Mouse (Mus musculus) left cerebral cortex, postnatal 10 days (tissue): ENCODE measurements around the gene 1110059G10Rik. TPM values are rescaled to one million over a fixed set of nuclear protein-coding genes. Genes with fewer than 3 reads are reported as not detected.

ENCODE experiments used
- DNase-seq, 2 experiments: peaks; one replicate each; pipeline ENCODE4 v3.0.0; 2021 to 2022; ENCODE audit warnings: low spot score in 2 of 2, mixed read lengths in 1 of 2; ENCODE audit errors: extremely low spot score in 1 of 2
- intact Hi-C: fragments of 180-260 bp; cut with DNase I; formaldehyde crosslinking; loops from one replicate; pipeline ENCODE4 v1.15.1; 2025
- total RNA-seq, 2 experiments: library from RNA; stranded (reverse); gene quantifications; 2 replicates each; pipeline ENCODE4 v1.2.3; 2021

1110059G10Rik gene
- total RNA-seq, result 10 to 100 TPM; 19.4 to 21.1 TPM

DNA sequence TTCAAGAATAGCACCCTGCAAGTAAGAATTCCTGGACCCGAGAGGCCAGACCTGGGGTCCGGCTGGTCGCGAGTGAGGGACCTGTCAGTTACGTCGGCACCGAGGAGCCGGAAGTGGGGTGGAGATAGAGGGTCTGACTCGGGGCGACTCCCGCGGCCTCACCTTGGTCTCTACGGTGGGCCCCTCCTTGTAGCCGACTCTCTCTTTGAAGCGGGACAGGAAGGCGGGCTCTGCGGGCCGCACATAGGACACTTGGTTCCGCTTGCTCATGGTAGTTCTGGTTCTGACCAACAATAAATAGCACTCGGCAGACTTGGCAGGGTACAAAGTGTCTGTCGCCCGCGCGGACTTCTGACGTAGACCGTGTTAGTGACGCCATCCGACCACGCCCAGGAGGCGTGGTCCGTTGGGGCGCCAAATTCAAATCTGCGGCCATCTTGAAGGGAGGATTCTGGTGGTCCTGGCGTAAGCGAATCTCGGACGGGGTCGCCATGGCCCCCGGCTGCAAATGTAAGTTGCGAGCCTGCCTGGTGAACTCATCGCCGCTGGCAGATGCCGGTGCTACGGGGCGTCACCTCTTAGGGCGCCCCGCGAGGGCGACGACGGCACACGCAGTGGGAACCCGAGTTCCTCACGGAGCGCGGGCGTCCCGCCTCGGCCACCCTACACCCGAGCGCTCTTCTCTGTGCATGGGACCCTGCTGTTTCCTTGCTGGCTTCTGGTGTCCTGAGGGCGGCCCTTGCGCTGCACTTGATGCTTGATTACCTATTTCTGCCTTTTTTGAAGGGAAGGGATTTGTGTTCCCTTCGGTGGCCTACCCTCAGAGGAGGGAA lies at the start of gene 1110059G10Rik, which contains the start of gene Kif15:
TSS of gene 1110059G10Rik (minus strand) at position 358 of the 833 bp plus-strand sequence.
TSS of gene Kif15 (plus strand) at position 404 of the 833 bp plus-strand sequence.
- DNase-seq, result peak; percentile 93
- intact Hi-C loops, result no loop called here

DNA sequence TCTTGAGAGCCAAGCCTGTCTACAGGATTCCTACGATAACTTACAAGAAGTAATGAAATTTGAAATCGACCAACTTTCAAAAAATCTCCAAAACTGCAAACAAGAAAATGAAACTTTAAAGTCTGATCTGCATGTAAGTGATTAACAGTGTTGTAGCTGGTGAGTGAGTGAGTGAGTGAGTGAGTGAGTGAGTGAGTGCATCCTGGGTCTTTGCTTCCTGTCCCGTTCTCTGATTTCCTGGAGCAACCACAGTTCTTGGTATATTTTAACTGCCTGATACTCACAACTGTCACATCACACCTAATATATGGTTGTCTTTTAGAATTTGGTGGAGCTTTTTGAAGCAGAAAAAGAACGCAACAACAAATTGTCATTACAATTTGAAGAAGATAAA lies 48.4 kb upstream of the 1110059G10Rik start:
- DNase-seq, result no peak
- intact Hi-C loops, result no loop called here

DNA sequence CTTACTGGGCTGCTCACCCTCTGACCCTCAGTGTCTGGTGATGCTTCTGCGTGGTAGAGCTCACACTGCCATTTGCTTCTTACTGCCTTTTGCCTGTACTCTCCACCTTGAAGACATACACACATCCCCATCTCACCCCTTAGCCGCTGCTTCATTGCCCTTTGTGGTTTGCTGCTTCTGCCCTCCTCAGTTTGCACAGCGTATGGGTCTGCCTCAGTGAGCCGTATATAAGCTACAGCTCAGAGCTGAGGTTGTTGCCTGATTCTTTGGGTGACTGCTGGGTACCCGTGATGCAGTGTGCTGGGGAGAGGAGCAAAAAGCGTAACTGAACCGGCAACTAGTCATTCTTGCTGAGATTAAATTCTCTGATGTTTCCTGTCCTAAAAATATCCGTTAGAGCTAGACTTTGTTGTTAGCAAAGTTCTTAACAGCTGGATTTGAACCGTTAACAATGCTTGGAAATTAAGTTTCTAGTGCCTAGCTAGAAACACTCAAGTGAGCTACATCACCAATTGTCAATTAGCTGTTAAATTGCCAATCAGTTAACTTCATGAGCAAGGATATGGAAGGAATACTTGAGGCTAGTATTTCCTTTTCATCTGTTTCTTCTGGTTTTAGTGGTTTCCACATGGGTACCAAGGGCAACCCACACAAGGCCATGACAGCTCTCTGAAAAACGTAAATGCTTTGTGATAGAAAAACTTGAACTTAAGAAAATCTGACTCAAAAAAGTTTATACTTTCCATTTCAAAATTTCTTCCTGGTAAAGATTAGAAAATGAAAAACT lies 47.8 kb upstream of the 1110059G10Rik start:
- intact Hi-C loops, result no loop called here
- no peak for DNase-seq

DNA sequence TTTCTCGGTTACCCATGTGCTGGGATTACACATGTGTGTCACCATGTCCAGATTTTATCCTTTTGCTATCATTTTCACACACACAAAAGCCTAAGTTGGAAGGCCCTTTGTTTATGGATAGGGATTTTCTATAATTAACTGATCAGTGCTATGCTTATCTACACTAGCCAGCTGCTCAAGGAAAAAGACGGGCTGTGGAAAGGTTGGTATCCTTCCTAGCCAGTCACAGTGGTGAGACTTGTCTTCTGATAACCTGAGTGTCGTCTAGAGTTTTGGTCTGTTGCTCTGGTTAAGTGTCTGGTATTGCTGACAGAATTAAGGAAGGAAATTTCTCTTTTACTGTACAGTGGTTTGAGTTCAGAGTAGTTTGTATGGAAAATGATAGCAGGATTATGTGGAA lies 21.9 kb downstream of the 1110059G10Rik start:
- no peak for DNase-seq
- intact Hi-C loops, result no loop called here

DNA sequence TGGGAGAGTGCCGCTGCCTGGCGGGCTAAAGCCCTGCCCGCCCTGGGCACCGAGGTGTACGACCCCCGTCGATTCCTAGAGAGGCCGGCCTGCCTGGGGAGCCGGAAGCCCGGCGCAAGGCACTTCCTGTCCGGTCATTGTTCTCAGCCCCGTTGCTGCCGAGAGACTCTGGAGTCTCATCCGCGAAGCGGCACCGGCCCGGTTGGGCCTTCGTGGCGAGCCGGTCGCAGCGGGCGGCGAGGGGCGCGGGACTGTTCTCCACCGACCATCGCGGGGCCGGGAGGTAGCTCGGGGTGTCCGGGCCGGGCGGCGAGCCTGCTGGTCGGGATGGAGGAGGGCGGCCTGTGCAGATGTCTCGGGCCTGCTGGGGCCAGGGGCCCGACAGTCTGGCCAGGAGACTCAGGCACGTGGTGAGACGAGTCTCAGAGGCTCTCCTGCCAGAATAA lies 27.8 kb downstream of the 1110059G10Rik start, which contains the start of gene Zfp105:
TSS of gene Zfp105 (plus strand) at position 137 of the 446 bp plus-strand sequence.
- peak; percentile 67 to 87 for DNase-seq
- intact Hi-C loops, result no loop called here

DNA sequence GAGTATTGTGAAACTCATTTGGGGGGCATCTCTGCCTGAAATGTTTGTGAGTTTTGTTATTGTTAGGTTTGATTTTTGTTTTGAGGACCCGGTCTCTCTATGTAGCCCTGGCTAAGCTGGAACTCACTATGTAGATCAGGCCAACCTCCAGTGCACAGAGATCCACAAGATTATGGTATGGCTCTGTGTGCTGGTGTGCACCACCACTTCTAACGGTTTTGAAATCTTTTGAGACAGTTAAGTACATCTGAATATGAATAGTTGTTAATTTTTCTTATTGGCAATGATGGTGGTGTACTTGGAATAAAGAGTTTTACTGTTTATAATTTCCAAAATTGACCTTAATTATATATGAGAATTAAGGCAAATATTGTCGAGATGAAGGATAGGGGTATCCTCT lies 28.4 kb downstream of the 1110059G10Rik start:
- no peak for DNase-seq
- intact Hi-C loops, result no loop called here

DNA sequence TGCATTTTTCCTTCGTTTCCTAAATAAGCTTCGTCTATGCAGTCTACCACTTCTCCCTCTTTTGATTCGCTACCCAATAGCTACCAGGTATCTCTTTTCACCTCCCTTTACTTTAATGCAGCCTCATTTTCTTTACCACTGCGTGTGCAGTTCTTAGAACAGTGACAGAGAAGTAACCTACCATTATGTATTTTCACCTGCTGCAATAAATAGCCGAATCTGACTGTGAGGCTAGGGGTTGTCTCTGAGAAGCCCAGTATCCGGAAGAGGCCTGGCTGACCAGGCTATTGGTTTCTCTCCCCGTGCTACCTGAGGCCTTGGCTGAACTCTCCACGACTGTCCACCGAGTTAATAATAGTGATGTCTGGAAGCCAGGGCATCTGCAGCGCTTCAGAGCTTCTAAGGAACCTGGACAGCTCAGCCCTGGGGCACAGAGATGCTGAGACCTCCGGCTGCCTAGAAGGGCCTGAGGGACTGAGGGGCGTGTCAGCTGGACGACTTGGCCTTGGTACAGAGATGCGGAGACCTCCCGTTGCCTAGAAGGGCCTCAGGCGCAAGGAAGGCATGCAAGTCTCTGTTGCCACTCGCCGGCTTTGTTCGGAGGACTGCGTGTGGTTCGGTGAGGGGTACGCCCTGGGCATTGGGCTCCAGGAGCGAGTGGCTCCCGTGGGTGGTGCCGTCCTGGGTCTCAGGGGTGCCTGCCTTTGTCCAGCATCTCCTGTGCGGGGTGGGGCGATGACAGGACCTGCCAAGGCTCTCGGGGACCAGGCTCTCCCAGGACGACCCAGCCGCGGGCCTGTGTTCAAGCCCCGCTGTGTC lies 47.9 kb downstream of the 1110059G10Rik start:
- DNase-seq, result peak; percentile 46 to 85
- intact Hi-C loops, result no loop called here

DNA sequence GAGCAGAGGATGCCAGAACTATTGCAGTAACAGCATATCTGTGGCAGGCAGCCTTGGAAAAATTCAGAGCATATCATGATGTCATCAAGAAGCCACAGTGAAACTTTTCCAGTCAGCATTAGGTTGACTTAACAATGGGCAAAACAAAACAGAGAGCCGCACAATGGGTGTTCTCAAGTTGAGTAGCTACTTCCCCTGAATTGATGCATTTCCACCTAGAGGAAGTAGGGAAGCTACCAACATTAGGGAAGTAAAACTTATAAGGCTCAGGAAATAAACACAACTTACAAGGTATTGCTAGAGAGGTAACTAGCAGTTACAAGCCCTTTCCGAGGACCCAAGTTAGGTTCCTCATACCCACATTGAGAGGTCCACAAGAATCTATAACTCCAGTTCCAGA lies 49.8 kb downstream of the 1110059G10Rik start:
- intact Hi-C loops, result no loop called here
- no peak for DNase-seq

Other genes starting within 250 kb of the 1110059G10Rik start
- gene Topaz1, start 203.7 kb downstream of the 1110059G10Rik start, total RNA-seq, result not detected
- gene Tcaim, start 145.5 kb downstream of the 1110059G10Rik start, total RNA-seq, result 10 to 100 TPM; 12.5 to 14.6 TPM
- not detected for gene Gm35549, start 107.0 kb downstream of the 1110059G10Rik start, total RNA-seq
- gene Zfp445, start 85.0 kb downstream of the 1110059G10Rik start, total RNA-seq, result 100 to 1,000 TPM; 166 to 172 TPM
- 1 to 10 TPM; 4.5 to 5.0 TPM for gene Zkscan7, start 65.3 kb downstream of the 1110059G10Rik start, total RNA-seq
- 1 to 10 TPM; 6.9 to 8.0 TPM for gene Zfp105, start 27.9 kb downstream of the 1110059G10Rik start, total RNA-seq
- gene Kif15, start within 50 bp of the 1110059G10Rik start, total RNA-seq, result 1 to 10 TPM; 3.6 to 4.9 TPM
- 10 to 100 TPM; 33.7 to 40.9 TPM for gene Tmem42, start 70.3 kb upstream of the 1110059G10Rik start, total RNA-seq
- gene Tgm4, start 83.7 kb upstream of the 1110059G10Rik start, total RNA-seq, result 1 to 10 TPM in 1 of 2 experiments, under 1 TPM in 1; 0.97 to 1.0 TPM
- gene Zdhhc3, start 162.2 kb upstream of the 1110059G10Rik start, total RNA-seq, result 10 to 100 TPM; 77.2 to 79.9 TPM
- gene Exosc7, start 162.2 kb upstream of the 1110059G10Rik start, total RNA-seq, result 10 to 100 TPM; 38.4 to 40.1 TPM
- gene Clec3b, start 199.9 kb upstream of the 1110059G10Rik start, total RNA-seq, result 1 to 10 TPM; 5.4 to 6.2 TPM